Mouse (Mus musculus): ENCODE measurements around the gene Fmc1. TPM values are rescaled to one million over a fixed set of nuclear protein-coding genes. Genes with fewer than 3 reads are reported as not detected.
A peak's percentile ranks its signal among the peaks of the same experiment; 100 is the strongest.
"Not testable (repeated sequence)": the region's sequence is repeated elsewhere in the genome, so short reads cannot be mapped to it uniquely, and the experiment has no call there.

Fmc1 gene
- total RNA-seq (2022): 10 to 100 TPM; 45.1 to 62.4 (median 52.2) TPM

DNA sequence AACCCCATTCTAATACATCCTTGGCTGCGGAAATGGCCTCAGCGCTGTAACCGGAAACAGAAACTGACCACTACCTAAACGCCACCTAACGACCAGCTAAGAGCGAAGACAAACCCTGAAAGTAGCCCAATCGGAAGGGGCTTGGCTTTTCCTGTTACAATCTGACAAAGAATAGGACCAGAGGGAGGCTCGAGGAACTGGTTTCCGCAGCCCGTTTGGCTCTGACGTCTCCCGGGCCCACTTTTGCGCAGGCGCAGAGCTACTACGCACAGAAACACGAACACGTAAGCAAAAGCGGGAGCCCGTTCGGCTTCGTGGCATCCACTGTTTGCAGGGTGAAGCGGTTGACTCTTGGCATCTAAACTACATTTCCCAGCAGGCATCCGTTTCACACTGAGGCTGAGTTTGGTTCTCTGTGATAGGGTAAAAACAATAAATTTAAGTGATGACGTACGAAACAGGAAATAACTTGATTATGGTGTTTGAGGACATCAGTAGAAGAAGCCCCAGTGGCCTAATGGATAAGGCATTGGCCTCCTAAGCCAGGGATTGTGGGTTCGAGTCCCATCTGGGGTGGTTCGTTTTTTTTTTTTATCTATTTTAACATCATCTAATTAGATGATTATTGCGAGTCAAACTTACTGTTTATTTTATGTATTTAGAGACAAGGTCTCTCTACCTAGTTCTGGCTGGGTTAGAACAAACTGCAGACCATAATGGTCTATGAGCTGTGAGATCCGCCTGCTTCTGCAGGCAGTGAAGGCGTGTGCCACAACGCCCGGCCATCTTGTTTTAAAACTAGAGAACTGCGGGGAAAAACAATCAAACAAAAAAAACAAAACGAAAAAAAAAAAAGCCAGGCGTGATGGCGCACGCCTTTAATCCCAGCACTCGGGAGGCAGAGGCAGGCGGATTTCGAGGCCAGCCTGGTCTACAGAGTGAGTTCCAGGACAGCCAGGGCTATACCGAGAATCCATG, at the start of gene Fmc1:
TSS of gene Fmc1 (plus strand) at position 75 of the 978 bp plus-strand sequence.
- DNase-seq (ENCODE audit: low spot score in 2 of 2): peak; percentile 93 to 99

DNA sequence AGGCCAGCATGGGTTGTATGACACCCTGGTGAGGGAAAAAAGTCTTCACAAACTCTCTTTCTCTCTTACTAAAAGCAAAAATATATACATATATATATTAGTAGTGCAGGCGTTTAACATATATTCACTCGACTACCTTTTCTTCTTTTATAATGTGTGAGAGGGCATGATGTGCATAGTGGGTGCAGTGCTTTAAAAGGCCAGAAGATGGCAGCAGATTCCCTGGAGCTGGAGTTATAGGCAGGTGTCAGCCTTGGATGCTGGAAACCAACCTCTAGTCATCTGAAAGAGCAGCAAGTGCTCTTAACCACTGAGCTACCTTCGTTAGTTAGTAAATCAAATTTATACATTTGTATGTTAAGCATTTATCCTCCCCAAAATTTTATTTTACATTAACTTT, 40.8 kb upstream of the Fmc1 start:
- DNase-seq (ENCODE audit: low spot score in 2 of 2): no peak

DNA sequence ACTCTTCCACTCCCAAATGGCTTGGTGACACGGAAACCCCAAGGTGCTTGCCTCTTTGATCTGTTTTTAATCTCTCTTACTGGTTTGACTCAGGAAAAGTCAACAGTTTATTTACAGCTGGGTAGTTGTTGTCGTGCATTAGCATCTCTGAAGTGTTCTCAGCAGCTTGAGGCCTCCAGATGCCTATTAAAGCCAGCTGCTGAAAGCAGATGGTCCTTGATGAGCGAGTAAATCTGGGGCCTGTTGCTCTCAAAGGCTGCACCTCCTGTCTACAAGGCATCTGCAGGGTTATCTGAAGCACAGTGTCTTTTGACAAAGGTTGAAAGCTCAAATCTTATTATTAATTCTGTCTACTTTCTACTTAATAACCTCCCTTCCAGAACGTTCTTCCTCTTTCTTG, 37.7 kb upstream of the Fmc1 start:
- DNase-seq (ENCODE audit: low spot score in 2 of 2): no peak

DNA sequence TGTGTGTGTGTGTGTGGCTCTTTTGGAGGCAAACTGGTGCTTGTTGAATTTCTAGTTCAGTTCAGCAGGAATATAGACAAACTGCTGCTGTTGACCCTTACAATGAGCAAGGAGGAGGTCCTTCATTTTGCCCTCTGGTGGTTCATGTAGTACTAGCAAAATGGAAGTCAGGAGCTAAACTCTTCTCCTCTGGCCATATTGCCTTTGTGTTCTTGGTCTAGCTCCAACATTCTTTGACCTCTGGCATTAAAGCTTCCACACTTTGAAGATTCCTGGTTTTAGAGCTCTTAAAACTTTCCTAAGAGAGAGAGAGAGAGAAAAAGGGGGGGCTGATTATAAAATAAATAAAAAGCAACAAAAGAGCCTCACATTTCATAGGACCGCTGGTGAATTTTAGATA, 21.2 kb upstream of the Fmc1 start:
- no peak for DNase-seq (ENCODE audit: low spot score in 2 of 2)

DNA sequence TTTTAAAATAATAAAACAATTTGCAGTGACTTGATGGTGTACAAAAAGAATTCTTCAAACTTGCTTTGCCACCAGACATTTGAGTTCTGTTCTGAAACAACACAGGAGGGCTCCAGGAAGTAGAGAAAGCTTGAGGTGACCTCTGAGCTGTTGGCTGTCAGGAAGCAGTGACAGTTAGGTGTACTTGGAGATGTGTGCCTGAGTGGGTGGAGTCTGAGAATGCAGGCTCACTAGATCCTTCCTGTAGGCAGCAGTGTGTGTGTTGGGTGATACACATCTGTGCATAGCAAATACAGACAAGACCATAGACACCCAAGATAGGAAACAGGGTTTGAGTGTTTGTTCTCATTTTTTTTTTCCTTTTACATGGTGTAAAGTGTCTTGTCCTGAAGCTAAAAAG, 20.5 kb upstream of the Fmc1 start:
- DNase-seq (ENCODE audit: low spot score in 2 of 2): no peak

DNA sequence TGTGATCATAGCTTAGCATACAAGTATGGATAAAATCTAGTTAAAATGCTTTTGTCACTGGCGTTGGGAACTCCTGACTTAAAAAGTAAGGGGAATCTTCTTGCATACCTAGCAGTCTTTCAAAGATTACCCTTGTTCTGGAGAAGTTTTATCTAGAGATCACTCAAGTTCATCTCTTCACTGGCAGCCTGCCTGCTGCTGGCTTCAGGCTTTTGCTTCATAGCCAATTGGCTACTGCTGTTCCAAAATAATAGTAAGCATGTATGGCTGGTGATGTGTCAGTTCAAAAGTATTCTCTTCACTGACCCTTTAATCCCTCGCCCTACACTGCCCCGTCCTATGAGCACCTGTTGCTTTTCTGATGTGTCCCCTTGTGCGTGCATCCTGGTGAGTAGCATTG, 18.1 kb upstream of the Fmc1 start:
- no peak for DNase-seq (ENCODE audit: low spot score in 2 of 2)

DNA sequence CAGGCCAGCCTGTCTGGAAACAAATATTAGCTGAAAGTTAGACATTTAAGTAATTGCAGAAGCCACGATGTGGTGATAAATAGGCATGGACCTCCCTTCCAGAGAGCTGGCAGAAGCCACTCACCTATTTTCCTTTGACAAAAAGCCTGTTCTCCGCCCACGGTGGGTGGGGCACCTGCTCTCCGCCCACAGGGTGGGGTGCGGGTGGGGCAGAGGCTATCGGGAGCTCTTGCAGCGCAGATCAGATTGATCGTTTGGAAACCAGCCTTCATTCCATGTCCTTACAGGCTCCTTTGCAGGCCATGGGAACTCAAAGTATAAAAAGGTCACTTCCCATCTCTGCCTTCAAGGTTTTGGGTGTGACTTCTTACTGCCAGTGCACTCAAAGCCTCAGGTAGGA, 9.5 kb upstream of the Fmc1 start:
- no peak for DNase-seq (ENCODE audit: low spot score in 2 of 2)

DNA sequence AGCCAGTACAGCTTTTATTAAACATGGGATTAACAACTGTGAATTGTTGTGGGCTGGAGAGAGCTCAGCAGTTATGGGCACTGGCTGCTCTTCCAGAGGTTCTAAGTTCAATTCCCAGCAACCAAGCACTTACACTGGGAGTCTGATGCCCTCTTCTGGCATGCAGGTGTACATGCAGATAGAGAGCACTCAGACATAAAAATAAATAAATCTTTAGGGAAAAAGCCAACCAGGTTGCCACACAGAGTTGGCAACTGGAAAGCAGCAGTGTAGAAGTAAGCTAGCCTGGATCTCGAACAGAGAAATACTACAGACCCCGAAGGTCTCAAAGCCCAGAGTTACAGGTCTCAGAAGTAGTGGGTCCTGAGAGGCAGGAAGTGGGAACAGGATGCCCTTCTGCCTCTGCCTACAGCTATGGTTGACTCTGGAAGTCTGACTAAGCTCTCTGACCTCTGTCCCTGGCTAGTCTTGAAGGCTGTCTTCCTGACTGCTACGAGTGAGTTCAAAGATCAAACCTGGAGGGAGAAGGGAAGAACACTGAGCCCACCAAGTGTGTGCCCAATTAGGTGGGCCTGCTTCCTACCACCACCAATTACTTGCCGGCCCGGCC, 2.0 kb upstream of the Fmc1 start:
- DNase-seq (ENCODE audit: low spot score in 2 of 2): no peak

DNA sequence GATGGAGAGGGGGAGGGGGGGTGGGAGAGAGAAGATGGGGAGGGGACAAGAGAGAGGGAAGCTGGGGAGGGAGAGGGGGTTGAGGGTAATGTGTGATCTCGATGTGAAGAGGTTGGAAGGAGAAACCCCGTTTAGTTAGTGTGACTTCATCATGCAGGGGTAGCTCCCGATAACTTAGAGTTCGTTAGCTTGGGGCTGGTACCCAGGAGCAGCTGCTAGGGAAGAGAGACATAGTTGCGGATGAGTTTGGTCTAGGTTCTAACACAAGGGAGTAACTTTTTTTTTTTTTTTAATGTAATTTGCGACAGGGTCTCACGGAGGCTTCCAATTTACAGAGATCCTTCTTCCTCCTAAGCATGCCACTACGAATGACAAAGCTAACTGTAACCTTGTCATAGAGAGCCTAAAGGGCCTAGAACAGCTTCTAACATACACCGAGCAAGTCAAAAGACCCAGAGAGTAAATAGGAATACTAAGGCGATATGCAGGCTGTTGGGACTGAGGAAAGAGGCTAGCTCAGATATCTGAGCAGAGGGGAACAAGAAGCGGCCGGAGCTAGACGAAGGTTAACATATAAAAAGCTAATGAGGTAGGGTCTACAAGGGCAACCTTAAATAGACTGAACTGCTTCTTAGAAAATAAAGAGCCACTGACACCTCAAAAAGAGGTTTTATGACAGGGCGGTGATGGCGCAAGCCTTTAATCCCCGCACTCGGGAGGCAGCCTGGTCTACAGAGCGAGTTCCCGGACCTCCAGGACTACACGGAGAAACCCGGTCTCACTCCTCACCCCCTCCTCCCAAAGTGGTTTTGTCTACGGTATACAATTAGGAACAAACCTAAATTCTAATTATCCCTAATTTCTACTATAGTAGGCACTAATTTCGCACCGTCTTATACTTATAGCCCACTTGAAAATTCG, 542 bp upstream of the Fmc1 start:
- DNase-seq (ENCODE audit: low spot score in 2 of 2): no peak

DNA sequence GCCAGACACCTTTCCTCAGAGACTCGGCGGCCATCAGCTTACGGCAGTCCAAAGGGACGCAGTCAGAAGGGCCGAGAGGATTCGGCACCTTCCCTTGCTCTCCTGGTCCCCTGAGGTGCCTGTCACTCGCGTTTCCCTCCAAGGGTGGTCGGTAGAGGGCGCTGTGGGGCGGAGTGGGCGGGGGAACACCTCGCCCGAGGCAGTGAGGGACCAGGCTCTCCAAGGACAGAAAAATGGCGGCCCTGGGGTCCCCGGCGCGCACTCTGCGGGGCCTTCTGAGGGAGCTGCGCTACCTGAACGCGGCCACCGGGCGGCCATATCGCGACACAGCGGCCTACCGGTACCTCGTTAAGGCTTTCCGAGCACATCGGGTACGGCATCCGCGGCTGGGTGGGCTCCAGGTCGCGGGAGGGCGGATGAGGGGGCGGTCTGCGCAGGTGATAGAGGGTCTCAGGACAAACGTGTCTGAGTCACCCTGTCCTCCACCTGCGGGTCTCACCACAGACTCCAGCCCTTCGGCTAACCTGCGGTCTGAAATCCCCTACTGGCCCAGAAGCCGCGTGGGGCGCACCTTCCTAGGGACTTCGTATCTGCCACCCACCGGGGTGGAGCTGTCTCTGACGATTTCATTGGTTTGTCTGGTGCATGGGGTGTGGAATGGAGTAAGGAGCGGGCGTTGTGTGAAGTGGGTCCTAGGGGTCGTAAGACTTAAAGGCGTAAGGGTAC, 1.5 kb downstream of the Fmc1 start:
- peak; percentile 88 to 98 for DNase-seq (ENCODE audit: low spot score in 2 of 2)

DNA sequence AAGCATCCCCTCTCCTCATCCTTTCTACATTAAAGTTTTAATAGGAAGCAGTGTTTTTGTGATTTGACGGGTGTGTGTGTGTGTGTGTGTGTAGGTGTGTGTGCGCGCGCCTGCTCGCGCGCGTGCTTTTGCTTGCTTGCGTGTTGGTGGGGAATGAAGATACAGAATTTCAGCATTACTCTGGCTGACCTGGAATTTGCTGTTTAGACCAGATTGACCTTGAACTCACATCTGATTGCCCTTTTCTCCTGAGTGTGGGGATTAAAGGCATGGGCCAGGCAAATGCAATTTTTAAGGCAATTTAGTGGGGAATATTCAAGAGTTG, 2.0 kb downstream of the Fmc1 start:
- DNase-seq (ENCODE audit: low spot score in 2 of 2): no peak

DNA sequence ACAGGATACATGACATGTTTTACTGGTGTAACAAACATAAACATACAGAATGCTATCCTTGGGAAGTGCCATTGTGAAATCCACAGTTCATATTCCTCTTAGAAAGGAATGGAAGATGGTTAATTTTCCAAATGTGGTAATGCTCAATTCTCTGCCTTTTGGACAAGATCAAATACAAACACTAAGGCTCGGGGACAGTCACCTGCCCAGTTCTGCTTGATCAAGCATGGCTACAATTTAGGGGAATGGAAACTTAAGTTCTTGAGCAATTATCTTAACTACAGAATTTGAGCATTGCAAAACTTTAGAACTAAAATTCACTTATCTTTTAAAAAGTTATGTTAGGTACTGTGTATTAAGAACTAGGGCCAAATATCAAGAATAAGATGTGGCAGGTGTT, 2.5 kb downstream of the Fmc1 start:
- no peak for DNase-seq (ENCODE audit: low spot score in 2 of 2)

DNA sequence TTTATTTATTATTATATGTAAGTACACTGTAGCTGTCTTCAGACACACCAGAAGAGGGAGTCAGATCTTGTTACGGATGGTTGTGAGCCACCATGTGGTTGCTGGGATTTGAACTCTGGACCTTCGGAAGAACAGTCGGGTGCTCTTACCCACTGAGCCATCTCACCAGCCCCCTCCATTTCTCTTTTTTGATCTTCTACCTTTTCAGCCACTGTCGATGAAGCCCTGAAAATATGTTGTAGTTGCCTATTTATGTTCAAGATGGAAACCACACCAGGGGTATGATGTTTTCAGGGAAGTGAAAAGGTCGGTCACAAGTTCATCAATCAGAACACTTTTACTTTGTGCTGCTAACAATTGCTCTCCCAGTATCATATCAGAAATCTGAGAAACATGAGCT, 10.8 kb downstream of the Fmc1 start:
- DNase-seq (ENCODE audit: low spot score in 2 of 2): not testable (repeated sequence)

DNA sequence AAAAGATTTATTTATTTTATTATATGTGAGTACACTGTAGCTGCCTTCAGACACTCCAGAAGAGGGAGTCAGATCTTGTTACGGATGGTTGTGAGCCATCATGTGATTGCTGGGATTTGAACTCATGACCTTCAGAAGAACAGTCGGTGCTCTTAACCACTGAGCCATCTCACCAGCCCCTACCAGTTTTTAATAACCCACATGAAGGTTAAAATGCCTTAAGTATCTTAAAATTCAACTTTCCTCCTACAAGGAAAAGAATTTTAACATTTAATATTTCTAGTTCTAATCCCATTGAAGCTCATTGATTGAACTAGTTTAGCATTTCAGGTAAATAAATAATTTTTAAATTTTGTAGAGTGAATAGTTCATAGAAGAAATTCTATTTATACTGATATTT, 13.7 kb downstream of the Fmc1 start:
- not testable (repeated sequence) for DNase-seq (ENCODE audit: low spot score in 2 of 2)

DNA sequence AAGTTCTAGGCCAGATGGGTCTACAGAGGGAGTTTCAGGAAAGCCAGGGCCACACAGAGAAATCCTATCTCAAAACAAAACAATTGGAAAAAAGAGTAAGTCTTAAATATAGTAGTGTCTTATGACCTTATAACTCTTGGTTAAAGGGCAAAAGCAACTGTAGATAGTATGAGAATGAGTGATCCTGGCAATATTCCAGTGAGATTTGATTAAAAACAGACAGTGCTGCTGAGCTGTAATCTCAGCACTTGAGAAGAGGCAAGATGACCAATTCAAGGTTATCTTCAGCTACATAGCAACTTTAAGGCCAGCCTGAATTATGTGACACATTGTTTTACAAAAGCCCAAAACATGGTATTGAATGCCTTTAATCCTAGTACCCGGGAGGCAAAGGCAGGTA, 14.4 kb downstream of the Fmc1 start:
- DNase-seq (ENCODE audit: low spot score in 2 of 2): no peak

DNA sequence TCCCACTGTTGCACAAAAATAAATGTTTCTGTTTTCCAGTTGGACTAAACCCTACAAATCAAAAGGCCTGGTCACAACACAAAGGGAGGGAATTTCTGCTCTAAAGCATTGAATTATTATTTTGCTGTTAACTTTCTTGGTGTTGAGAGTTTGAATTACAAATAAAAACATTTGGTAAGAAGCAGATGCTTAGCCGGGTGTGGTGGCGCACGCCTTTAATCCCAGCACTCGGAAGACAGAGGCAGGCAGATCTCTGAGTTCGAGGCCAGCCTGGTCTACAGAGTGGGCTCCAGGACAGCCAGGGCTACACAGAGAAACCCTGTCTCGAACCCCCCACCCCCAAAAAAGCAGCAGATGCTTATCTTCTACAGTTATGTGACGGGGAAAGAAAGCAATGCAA, 15.3 kb downstream of the Fmc1 start:
- DNase-seq (ENCODE audit: low spot score in 2 of 2): not testable (repeated sequence)

DNA sequence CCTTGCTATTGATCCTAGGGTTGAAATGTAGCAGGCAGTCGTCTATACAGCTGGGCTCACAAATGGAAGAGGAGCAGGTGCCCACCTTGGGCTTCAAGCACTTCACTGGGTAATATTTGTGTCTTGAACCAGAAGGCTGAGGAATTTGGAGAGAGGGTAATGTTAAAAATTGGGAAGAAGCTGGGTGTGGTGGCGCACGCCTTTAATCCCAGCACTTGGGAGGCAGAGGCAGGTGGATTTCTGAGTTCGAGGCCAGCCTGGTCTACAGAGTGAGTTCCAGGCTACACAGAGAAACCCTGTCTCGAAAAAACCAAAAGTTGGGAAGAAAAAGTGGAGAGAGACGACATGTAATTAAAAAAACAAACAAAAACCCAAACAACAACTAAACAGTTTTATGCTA, 16.5 kb downstream of the Fmc1 start:
- DNase-seq (ENCODE audit: low spot score in 2 of 2): not testable (repeated sequence)

DNA sequence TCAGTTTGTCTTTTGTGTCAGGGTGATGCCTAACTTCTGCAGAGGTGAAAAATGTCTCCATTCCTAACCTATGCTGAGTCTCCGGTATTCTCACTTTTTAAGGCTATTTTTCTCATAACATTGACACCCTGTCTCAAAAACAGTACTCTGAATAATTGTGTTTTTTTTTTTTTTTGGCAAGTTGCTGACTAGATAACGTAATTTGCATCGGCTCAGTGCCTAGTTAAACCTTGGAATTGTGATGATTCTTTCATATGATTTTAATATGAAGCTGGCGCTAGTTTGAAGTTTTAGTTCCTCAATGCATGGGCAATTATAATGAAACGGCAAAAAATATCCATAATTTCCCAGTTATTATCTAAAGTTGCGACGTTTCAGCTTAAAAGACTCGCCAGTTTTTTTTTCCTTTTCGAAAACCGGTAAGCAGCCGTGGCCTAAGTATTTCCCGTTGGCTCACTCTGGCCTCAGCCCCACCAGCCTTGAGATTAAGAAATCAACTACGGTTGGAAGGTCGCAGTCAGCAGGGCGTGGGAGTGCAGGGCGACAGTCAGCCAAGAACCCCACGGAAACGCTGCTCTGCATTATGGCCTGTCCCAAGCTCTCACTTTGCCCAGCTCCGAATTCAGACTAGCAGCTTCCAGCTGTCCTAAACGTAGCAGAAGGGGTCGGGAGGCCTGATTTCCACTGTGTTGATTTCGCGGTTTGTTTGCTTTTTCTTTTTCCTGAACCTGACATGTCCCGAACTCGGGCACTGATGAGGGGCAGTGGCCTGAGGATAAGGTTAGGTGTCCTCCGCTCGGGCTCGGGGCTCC, 17.2 kb downstream of the Fmc1 start:
- no peak for DNase-seq (ENCODE audit: low spot score in 2 of 2)

DNA sequence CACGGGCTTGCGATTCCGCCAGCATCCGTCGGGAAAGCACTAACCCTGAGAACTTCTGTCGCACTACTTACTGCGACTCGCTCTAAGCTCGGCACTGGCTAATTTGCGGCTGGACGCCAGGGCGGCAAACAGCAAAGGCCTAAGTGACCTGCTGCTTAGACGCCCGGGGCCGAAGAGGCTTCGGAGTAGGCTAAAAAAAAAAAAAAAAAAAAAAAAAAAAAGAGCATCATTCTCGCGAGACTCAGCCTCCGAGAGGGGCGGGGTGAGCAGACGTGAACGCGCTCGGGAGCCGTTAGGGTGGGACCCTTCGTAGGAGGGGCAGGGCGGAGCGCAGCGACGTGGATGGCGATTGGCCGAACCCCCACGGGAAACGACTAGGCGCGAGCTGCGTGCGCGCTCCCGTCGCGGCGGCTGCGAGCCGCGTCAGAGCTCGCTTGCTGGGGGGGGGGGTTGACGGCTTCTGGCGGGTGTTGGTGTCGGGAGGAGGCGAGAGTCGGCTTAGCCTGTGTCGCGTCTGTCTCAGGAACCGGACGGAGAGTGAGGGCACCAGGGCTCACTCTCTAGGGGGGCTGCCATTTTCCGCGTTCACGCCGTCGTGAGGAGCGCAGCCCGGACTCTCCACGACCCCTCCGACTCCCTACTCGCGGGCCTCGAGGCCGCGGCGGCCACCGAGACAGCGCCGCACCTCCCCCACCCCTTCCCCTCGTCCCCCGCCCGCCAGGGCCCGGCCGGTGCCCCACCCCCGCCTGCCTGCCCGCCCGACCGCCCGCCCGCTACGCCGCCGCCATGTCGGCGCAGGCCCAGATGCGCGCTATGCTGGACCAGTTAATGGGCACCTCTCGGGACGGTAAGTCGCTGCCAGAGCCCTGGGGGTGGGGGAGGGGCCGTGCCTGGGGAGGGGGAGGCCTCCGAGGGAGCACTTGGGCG, 18.0 kb downstream of the Fmc1 start, which contains the start of gene Luc7l2:
TSS of gene Luc7l2 (plus strand) at position 273 of the 927 bp plus-strand sequence.
- peak; percentile 75 to 96 for DNase-seq (ENCODE audit: low spot score in 2 of 2)
